Mouse (Mus musculus) heart, adult 10 weeks (tissue): ENCODE measurements around the gene Phgr1. TPM values are rescaled to one million over a fixed set of nuclear protein-coding genes. Genes with fewer than 3 reads are reported as not detected.

Experiments used
- polyA plus RNA-seq: library from polyadenylated mRNA; stranded (reverse); fragments of 350-450 nt; fragmentation: Illumina TruSeq; extraction: RNeasy Lipid Tissue Mini Kit (QIAGEN cat#74804); gene quantifications from one replicate; pipeline ENCODE4 v1.2.3, GENCODE M21; 2014; ENCODE audit warnings: low read depth, low replicate concordance

Gene Phgr1
- polyA plus RNA-seq = not detected

GRCm38 (mm10) chr2:118772158-118772874 lies at the start of gene Phgr1:
Gene Phgr1, plus strand, starts transcription at chr2:118772769.

GRCm38 (mm10) chr2:118728337-118728736 lies 44.2 kb upstream of the Phgr1 start, which contains the start of gene Plcb2:
Gene Plcb2, minus strand, starts transcription at chr2:118728438.

DNA sequence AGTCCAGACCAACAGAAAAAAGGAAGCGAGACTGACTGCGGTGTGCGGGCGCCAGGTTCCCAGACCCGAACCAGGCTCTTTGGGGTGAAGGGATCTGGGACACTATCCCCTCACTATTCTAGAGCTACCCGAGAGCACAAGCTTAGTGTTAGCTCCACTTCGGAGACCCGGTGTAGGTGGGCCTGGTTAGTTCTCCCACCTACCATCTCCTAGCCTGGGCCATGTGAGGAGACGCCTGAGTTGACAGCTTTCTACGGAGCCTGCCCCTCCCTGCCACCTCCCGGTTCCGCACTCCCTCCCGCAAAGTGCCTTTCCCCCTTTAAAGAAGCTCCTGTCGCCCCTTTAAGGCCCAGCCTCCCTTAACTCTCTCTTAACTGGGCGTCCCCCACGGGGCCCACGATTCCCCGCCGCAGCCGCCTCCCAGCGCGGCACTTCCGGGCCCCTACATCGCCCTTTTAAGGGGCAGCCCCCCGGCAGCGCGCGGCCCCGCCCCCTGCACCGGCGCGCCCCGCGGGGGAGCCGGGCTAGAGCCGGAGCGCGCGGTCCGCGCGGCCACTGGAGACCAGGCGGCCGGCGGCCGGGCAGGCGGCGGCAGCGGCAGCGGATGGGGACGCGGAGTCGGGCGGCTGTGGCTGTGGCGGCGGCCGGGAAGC lies 27.2 kb upstream of the Phgr1 start, which contains the start of gene Inafm2:
TSS of gene Inafm2 (plus strand) at position 527 of the 653 bp plus-strand sequence.

GRCm38 (mm10) chr2:118761906-118762783 lies 10.4 kb upstream of the Phgr1 start, which contains the start of gene Ccdc9b:
Gene Ccdc9b, minus strand, starts transcription at chr2:118762661.

GRCm38 (mm10) chr2:118779504-118780480 lies 7.2 kb downstream of the Phgr1 start, which contains the start of gene Disp2:
Gene Disp2, plus strand, starts transcription at chr2:118779719.

GRCm38 (mm10) chr2:118813981-118814836 lies 41.6 kb downstream of the Phgr1 start, which contains the start of gene Knstrn:
Gene Knstrn, plus strand, starts transcription at chr2:118814003.

Other genes starting within 250 kb of the Phgr1 start
- gene Bmf, start 223.1 kb upstream of the Phgr1 start, polyA plus RNA-seq = 2.6 TPM
- 0.58 TPM for gene Bub1b, start 174.6 kb upstream of the Phgr1 start, polyA plus RNA-seq
- 15.7 TPM for gene Pak6, start 109.5 kb upstream of the Phgr1 start, polyA plus RNA-seq
- gene Ankrd63, start 68.8 kb upstream of the Phgr1 start, polyA plus RNA-seq = 1.6 TPM
- 2.8 TPM for gene Plcb2, start 44.3 kb upstream of the Phgr1 start, polyA plus RNA-seq
- gene Inafm2, start 27.0 kb upstream of the Phgr1 start, polyA plus RNA-seq = 18.1 TPM
- gene Ccdc9b, start 10.1 kb upstream of the Phgr1 start, polyA plus RNA-seq = 25.3 TPM
- not detected for gene Disp2, start 7.0 kb downstream of the Phgr1 start, polyA plus RNA-seq
- 0.86 TPM for gene Knstrn, start 41.2 kb downstream of the Phgr1 start, polyA plus RNA-seq
- 343 TPM for gene Ivd, start 89.2 kb downstream of the Phgr1 start, polyA plus RNA-seq
- 9.3 TPM for gene Bahd1, start 127.6 kb downstream of the Phgr1 start, polyA plus RNA-seq
- gene Chst14, start 153.7 kb downstream of the Phgr1 start, polyA plus RNA-seq = 6.8 TPM